Comparison of ENCODE assay signal across 8 mouse cellular contexts in the genomic region with DNA sequence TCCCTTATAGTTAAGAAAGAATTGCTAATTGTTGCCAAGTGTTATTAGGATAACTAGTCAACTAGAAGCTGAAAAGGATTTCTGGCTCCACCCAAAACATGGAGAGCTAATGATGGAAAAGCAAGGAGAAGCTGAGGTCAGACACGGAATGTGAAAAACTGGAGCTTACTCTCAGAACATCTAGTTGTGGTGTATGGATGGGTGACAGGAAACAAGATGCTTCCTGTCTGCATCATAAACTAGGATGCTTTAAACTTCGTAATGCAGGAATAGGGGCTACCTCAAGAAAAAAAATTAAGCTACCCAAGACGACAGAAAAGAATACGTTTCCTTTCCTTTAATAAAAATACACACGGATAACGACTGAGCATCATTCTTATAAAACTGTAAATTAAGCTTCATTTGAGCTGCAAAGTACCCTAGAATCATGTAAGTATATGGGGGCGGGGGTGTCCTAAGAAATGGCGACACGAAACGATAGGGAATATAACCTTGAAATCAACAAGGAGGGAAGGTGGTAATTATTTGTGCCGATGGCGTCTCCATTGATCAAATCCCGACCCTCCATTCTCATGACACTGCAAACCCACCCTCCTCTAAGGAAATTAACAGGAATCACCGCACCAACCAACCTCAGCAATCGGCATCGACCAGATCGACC. TPM values are rescaled to one million over a fixed set of nuclear protein-coding genes. Genes with fewer than 3 reads are reported as not detected.
A peak's percentile ranks its signal among the peaks of the same experiment; 100 is the strongest.
DNase-seq lines count a peak whose midpoint lies in the region; ATAC-seq and TF ChIP-seq lines count a peak whose summit lies in the region.

No protein-coding gene starts in this region.

- no peaks in the 10 kb centered on the region for H3K9me3 ChIP-seq in heart, embryonic 10.5 days
- H3K9me3 ChIP-seq in CH12.LX (replicated peaks; ENCODE audit: low read length): no peaks in the 10 kb centered on the region
- H3K9me3 ChIP-seq in embryonic facial prominence, embryonic 15.5 days (replicated peaks): no peaks in the 10 kb centered on the region
- no peaks in the 10 kb centered on the region for H3K9me3 ChIP-seq in limb, embryonic 11.5 days (ENCODE audit: control insufficient read depth, low read length)

- no peak for TF ChIP-seq CTCF in CH12.LX (conservative IDR thresholded peaks at IDR 0.05 in 1 of 2, IDR thresholded peaks at IDR 0.05 in 1 of 2; ENCODE audit: low read depth in 2 of 2, low read length in 2 of 2)

- intact Hi-C loops in heart, postnatal 25 days (cut with DNase I): no loop called here

- peaks cover 6% of the 10 kb centered on the region; the same call in 1 of the 2 replicates for H3K79me2 ChIP-seq in CH12.LX (replicated peaks; ENCODE audit: control insufficient read depth, extremely low read depth, insufficient read depth, poor library complexity, severe bottlenecking)

- H3K36me3 ChIP-seq in heart, embryonic 10.5 days: no peaks in the 10 kb centered on the region
- no peaks in the 10 kb centered on the region for H3K36me3 ChIP-seq in CH12.LX (replicated peaks in 1 of 2; ENCODE audit: control insufficient read depth in 1 of 2, insufficient read depth in 1 of 2, low read length in 1 of 2)
- no peaks in the 10 kb centered on the region for H3K36me3 ChIP-seq in embryonic facial prominence, embryonic 15.5 days
- no peaks in the 10 kb centered on the region for H3K36me3 ChIP-seq in limb, embryonic 11.5 days (ENCODE audit: control insufficient read depth, insufficient read depth, low read length)

- dilution Hi-C loops in CH12.LX (cut with MboI; ENCODE audit: extremely low pct_ligation_motif_present, extremely low pct_unique_long_range_greater_than_20kb, low sequenced_read_pairs): no loop called here

- WGBS in heart, embryonic 10.5 days: 14% methylated on average over 17 of the region's 17 CpGs
- 10% methylated on average over 17 of the region's 17 CpGs for WGBS in embryonic facial prominence, embryonic 15.5 days
- 15% methylated on average over 17 of the region's 17 CpGs for WGBS in limb, embryonic 11.5 days

- in situ Hi-C loops in CH12.LX (cut with MboI; ENCODE audit: low pct_ligation_motif_present, low pct_unique_long_range_greater_than_20kb, low sequenced_read_pairs): no loop called here

- TF ChIP-seq POLR2A in CH12.LX (IDR thresholded peaks at IDR 0.05; ENCODE audit: low read depth, low read length): no peak

- H3K27ac ChIP-seq in heart, embryonic 10.5 days: peak overlapping the region; percentile 87
- H3K27ac ChIP-seq in CH12.LX (ENCODE audit: insufficient read depth, low read depth): no peak overlapping the region
- H3K27ac ChIP-seq in embryonic facial prominence, embryonic 15.5 days (replicated peaks): peak overlapping the region; percentile 82; the same call in 1 of the 2 replicates
- no peak overlapping the region for H3K27ac ChIP-seq in limb, embryonic 11.5 days (replicated peaks; ENCODE audit: low read depth, low read length)

- no peak for TF ChIP-seq RAD21 in CH12.LX (IDR thresholded peaks at IDR 0.05; ENCODE audit: low read depth, low read length)

- peak overlapping the region; percentile 65 for H3K4me3 ChIP-seq in heart, embryonic 10.5 days
- peak overlapping the region; percentile 61 to 80 (median 74) for H3K4me3 ChIP-seq in CH12.LX (replicated peaks in 1 of 3; ENCODE audit: low read depth in 2 of 3, low read length in 2 of 3, poor library complexity in 1 of 3)
- H3K4me3 ChIP-seq in embryonic facial prominence, embryonic 15.5 days (replicated peaks): peak overlapping the region; percentile 55
- H3K4me3 ChIP-seq in limb, embryonic 11.5 days (ENCODE audit: low read depth, low read length): peak overlapping the region; percentile 44

- H3K4me1 ChIP-seq in heart, embryonic 10.5 days: no peaks in the 10 kb centered on the region
- H3K4me1 ChIP-seq in CH12.LX (ENCODE audit: control insufficient read depth in 1 of 2, insufficient read depth in 2 of 2): no peaks in the 10 kb centered on the region
- no peaks in the 10 kb centered on the region for H3K4me1 ChIP-seq in embryonic facial prominence, embryonic 15.5 days
- no peaks in the 10 kb centered on the region for H3K4me1 ChIP-seq in limb, embryonic 11.5 days (ENCODE audit: control insufficient read depth, insufficient read depth, low read length)

- ATAC-seq in embryonic facial prominence, embryonic 15.5 days (ENCODE audit: insufficient number of reproducible peaks, low FRiP score, low TSS enrichment, low read depth): no peak
- ATAC-seq in limb, embryonic 11.5 days (ENCODE audit: insufficient number of reproducible peaks, low FRiP score, low TSS enrichment, low read depth): no peak

- no peak for DNase-seq in heart, embryonic 10.5 days (ENCODE audit: low spot score)
- no peak for DNase-seq in heart, postnatal 25 days (ENCODE audit: low spot score)
- no peak for DNase-seq in CH12.LX (ENCODE audit: extremely low read depth)
- no peak for DNase-seq in limb, embryonic 11.5 days (ENCODE audit: low spot score)
- DNase-seq in retina, embryonic 14.5 days (ENCODE audit: low spot score): peak; percentile 5
- DNase-seq in left cerebral cortex, adult 11 months (ENCODE audit: low spot score): no peak
- no peak for DNase-seq in frontal cortex, postnatal 10 days (ENCODE audit: low spot score in 2 of 2)

- H3K27me3 ChIP-seq in heart, embryonic 10.5 days (ENCODE audit: insufficient read depth, poor library complexity, severe bottlenecking): no peaks in the 10 kb centered on the region
- H3K27me3 ChIP-seq in CH12.LX (replicated peaks): no peaks in the 10 kb centered on the region
- H3K27me3 ChIP-seq in embryonic facial prominence, embryonic 15.5 days: no peaks in the 10 kb centered on the region
- H3K27me3 ChIP-seq in limb, embryonic 11.5 days (ENCODE audit: control insufficient read depth, insufficient read depth, low read length): no peaks in the 10 kb centered on the region

- TF ChIP-seq EP300 in CH12.LX (IDR thresholded peaks at IDR 0.05; ENCODE audit: low read length): no peak

- H3K4me2 ChIP-seq in CH12.LX (ENCODE audit: insufficient read depth, low read depth, poor library complexity, severe bottlenecking): peak overlapping the region; percentile 29; the same call in 1 of the 2 replicates
- peak overlapping the region; percentile 36 for H3K4me2 ChIP-seq in embryonic facial prominence, embryonic 15.5 days (replicated peaks)
- peak overlapping the region; percentile 37 for H3K4me2 ChIP-seq in limb, embryonic 11.5 days (ENCODE audit: low read depth, severe bottlenecking)

- H3K9ac ChIP-seq in CH12.LX (ENCODE audit: insufficient read depth, low read depth): peak overlapping the region; percentile 68
- peak overlapping the region; percentile 21; the same call in 1 of the 2 replicates for H3K9ac ChIP-seq in embryonic facial prominence, embryonic 15.5 days
- peak overlapping the region; percentile 27 for H3K9ac ChIP-seq in limb, embryonic 11.5 days (ENCODE audit: low read length)

TF ChIP-seq in CH12.LX, 34 proteins besides CTCF, POLR2A, EP300 and RAD21:
- TF ChIP-seq JUND (conservative IDR thresholded peaks at IDR 0.05; ENCODE audit: low read depth, low read length): no peak
- TF ChIP-seq MAZ (IDR thresholded peaks at IDR 0.05; ENCODE audit: low read depth, low read length): no peak
- no peak for TF ChIP-seq IRF4 (IDR thresholded peaks at IDR 0.05; ENCODE audit: low read depth, low read length)
- TF ChIP-seq TBP (conservative IDR thresholded peaks at IDR 0.05; ENCODE audit: low read depth, low read length): no peak
- TF ChIP-seq E2F4 (IDR thresholded peaks at IDR 0.05; ENCODE audit: insufficient replicate concordance, low read depth, low read length): no peak
- TF ChIP-seq MAX (IDR thresholded peaks at IDR 0.05; ENCODE audit: low read length): no peak
- TF ChIP-seq ZKSCAN1 (IDR thresholded peaks at IDR 0.05; ENCODE audit: borderline replicate concordance, low read depth, low read length): no peak
- no peak for TF ChIP-seq ZC3H11A (IDR thresholded peaks at IDR 0.05; ENCODE audit: low read depth, low read length)
- no peak for TF ChIP-seq MYC (IDR thresholded peaks at IDR 0.05; ENCODE audit: low read depth, low read length)
- TF ChIP-seq NELFE (IDR thresholded peaks at IDR 0.05; ENCODE audit: low read depth, low read length): no peak
- TF ChIP-seq ELF1 (IDR thresholded peaks at IDR 0.05; ENCODE audit: low read depth, low read length): no peak
- TF ChIP-seq UBTF (IDR thresholded peaks at IDR 0.05; ENCODE audit: low read depth, low read length): no peak
- no peak for TF ChIP-seq NRF1 (IDR thresholded peaks at IDR 0.05; ENCODE audit: low read depth, low read length)
- TF ChIP-seq POLR2AphosphoS2 (IDR thresholded peaks at IDR 0.05; ENCODE audit: low read depth, low read length): no peak
- no peak for TF ChIP-seq USF2 (conservative IDR thresholded peaks at IDR 0.05; ENCODE audit: low read depth, low read length)
- TF ChIP-seq CHD1 (IDR thresholded peaks at IDR 0.05; ENCODE audit: low read depth, low read length): no peak
- TF ChIP-seq ZMIZ1 (IDR thresholded peaks at IDR 0.05; ENCODE audit: low read depth, low read length): no peak
- no peak for TF ChIP-seq PAX5 (IDR thresholded peaks at IDR 0.05; ENCODE audit: low read length)
- TF ChIP-seq MAFK (IDR thresholded peaks at IDR 0.05; ENCODE audit: insufficient replicate concordance, low read length): no peak
TF ChIP-seq in CH12.LX: peak in this region for 0.

RNA-seq across cellular contexts. Expression of gene Chm, which starts 0.6 kb away (rescaled TPM):
- 10.8 and 11.2 TPM in 2 replicates for polyA plus RNA-seq in heart, embryonic 10.5 days (2016; fragmentation: Nextera tagmentation; extraction: Ambion mirVana)
- 10 to 100 TPM; 10.2 to 11.0 TPM for total RNA-seq in heart, postnatal 25 days (2021)
- total RNA-seq in CH12.LX (2012; rRNA removed): 7.0 and 8.4 TPM in 2 replicates
- 25.7 and 33.6 TPM in 2 replicates for total RNA-seq in CH12.LX (2014; rRNA removed)
- polyA plus RNA-seq in CH12.LX (2012; ENCODE audit: insufficient read length, low read depth): 9.2 and 12.5 TPM in 2 replicates
- polyA plus RNA-seq in embryonic facial prominence, embryonic 15.5 days (2015; fragmentation: Nextera tagmentation; extraction: Ambion mirVana): 11.2 and 12.2 TPM in 2 replicates
- 16.2 TPM in 2 replicates for polyA plus RNA-seq in limb, embryonic 11.5 days (2014; fragmentation: Nextera tagmentation; extraction: Ambion mirVana)

Comparison
In these comparisons a context has a peak if more than half of its experiments do, and no peak if none do; other contexts are left out.
1. H3K27ac ChIP-seq: peak in heart, embryonic 10.5 days (single experiment) and embryonic facial prominence, embryonic 15.5 days (single experiment); none in CH12.LX (single experiment) and limb, embryonic 11.5 days (single experiment).
2. Peak in every context shown above with its lines, with median percentiles within 50 percentile points of each other: H3K4me3 ChIP-seq, H3K4me2 ChIP-seq and H3K9ac ChIP-seq.